ENCODE assay signal across 28 mouse cellular contexts in genomic region chr12:92601673-92602072, GRCm38 (mm10).
"Had no signal": no experiment of that assay in that cellular context is flagged by ENCODE, and none has a peak within 500 bp of the region (broad histone marks: within the 10 kb centered on the region; RNA-seq: fewer than 3 reads in every experiment).

No protein-coding gene starts in this region.

- H3K4me2 ChIP-seq: embryonic facial prominence, embryonic 12.5 days; embryonic facial prominence, embryonic 13.5 days; embryonic facial prominence, embryonic 15.5 days; forebrain, embryonic 12.5 days; forebrain, embryonic 13.5 days; forebrain, embryonic 15.5 days had no signal

- DNase-seq: cerebellum, adult 2 months; cerebellum, adult 8-10 months; cerebellum, adult 9-10 months; cerebellum, adult 9-11 months; cerebellum, postnatal 10 days; cerebellum, postnatal 14 days; cerebellum, postnatal 25 days; cerebellum, postnatal 36 days; embryo, embryonic 11 days; forebrain, postnatal 0 days; gastrocnemius, adult 2 months; gastrocnemius, postnatal 10 days; gastrocnemius, postnatal 14 days; gastrocnemius, postnatal 25 days; gastrocnemius, postnatal 36 days; heart, adult 18-20 months; heart, adult 2 months had no signal

- H3K27me3 ChIP-seq: embryonic facial prominence, embryonic 12.5 days; embryonic facial prominence, embryonic 13.5 days; embryonic facial prominence, embryonic 15.5 days; forebrain, embryonic 12.5 days; forebrain, embryonic 13.5 days; forebrain, embryonic 15.5 days had no signal

- H3K27ac ChIP-seq: embryonic facial prominence, embryonic 10.5 days; embryonic facial prominence, embryonic 12.5 days; embryonic facial prominence, embryonic 13.5 days; embryonic facial prominence, embryonic 15.5 days; forebrain, embryonic 10.5 days; forebrain, embryonic 12.5 days; forebrain, embryonic 13.5 days; forebrain, embryonic 15.5 days; gastrocnemius, adult 2 months; heart, adult 2 months had no signal

- H3K36me3 ChIP-seq: embryonic facial prominence, embryonic 10.5 days; embryonic facial prominence, embryonic 12.5 days; embryonic facial prominence, embryonic 13.5 days; embryonic facial prominence, embryonic 15.5 days; forebrain, embryonic 10.5 days; forebrain, embryonic 12.5 days; forebrain, embryonic 15.5 days had no signal

- H3K4me3 ChIP-seq: embryonic facial prominence, embryonic 10.5 days; embryonic facial prominence, embryonic 12.5 days; embryonic facial prominence, embryonic 13.5 days; embryonic facial prominence, embryonic 15.5 days; erythroblast, embryonic 14.5 days; forebrain, embryonic 10.5 days; forebrain, embryonic 12.5 days; forebrain, embryonic 13.5 days; forebrain, embryonic 15.5 days; gastrocnemius, adult 2 months; heart, adult 2 months had no signal

- ATAC-seq: forebrain, embryonic 13.5 days; forebrain, embryonic 14.5 days; forebrain, embryonic 15.5 days; forebrain, embryonic 16.5 days; forebrain, postnatal 0 days had no signal

- H3K4me1 ChIP-seq: embryonic facial prominence, embryonic 10.5 days; embryonic facial prominence, embryonic 12.5 days; embryonic facial prominence, embryonic 13.5 days; embryonic facial prominence, embryonic 15.5 days; forebrain, embryonic 10.5 days; forebrain, embryonic 12.5 days; forebrain, embryonic 13.5 days; forebrain, embryonic 15.5 days had no signal

- H3K9me3 ChIP-seq: embryonic facial prominence, embryonic 10.5 days; embryonic facial prominence, embryonic 12.5 days; embryonic facial prominence, embryonic 13.5 days; embryonic facial prominence, embryonic 15.5 days; forebrain, embryonic 10.5 days; forebrain, embryonic 12.5 days; forebrain, embryonic 13.5 days; forebrain, embryonic 15.5 days had no signal

- H3K9ac ChIP-seq: embryonic facial prominence, embryonic 12.5 days; embryonic facial prominence, embryonic 13.5 days; embryonic facial prominence, embryonic 15.5 days; forebrain, embryonic 12.5 days; forebrain, embryonic 13.5 days; forebrain, embryonic 15.5 days; forebrain, postnatal 0 days had no signal
